Mouse (Mus musculus): ENCODE data around the gene Atg4d. TPM values are rescaled to one million over a fixed set of nuclear protein-coding genes. Genes with fewer than 3 reads are reported as not detected.
"Not testable (repeated sequence)": the region's sequence is repeated elsewhere in the genome, so short reads cannot be mapped to it uniquely, and the experiment has no call there.

Gene Atg4d
- 53.3 and 55.7 TPM in 2 replicates for polyA plus RNA-seq (2015; fragmentation: Nextera tagmentation; extraction: Ambion mirVana)

DNA sequence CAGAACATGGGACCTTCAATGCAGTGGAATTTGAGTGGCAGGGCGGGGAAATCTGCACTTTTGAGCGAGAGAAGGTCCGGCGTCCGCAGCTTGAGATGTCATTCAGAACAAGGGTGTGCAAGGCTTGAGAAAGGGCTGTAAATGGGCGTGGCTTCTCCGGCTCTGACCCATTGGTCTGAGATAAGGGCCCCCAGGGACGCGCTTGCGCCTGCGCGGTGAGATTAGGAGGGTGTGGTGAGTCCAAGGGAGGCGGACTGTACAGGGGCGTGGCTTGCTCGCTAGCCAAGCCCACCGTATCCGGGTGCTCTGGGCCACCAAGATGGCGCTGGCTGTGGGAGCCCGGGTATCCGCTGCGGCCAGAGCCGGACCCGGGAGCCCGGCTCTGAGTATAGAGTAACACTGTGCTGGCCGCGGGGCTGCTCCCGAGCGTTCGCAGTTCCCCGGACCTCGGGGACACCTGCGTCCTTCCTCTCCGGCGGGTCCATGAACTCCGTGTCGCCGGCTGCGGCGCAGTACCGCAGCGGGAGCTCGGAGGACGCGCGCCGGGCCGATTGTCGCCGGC, at the start of gene Atg4d:
TSS of gene Atg4d (plus strand) at position 294 of the 562 bp plus-strand sequence.
- Histone ChIP-seq H3K9me3 (replicated peaks; ENCODE audit: control insufficient read depth, low read length) (no peaks in the 10 kb centered on the region), H3K4me3 (replicated peaks; ENCODE audit: low read length) (peak within 1 kb of the TSS; percentile 77), H3K27me3 (ENCODE audit: control insufficient read depth, insufficient read depth, low read length) (no peaks in the 10 kb centered on the region), H3K36me3 (ENCODE audit: control insufficient read depth, insufficient read depth, low read length) (peaks cover 7% of the 10 kb centered on the region; the same call in 1 of the 2 replicates), H3K9ac (ENCODE audit: low read length) (peak within 1 kb of the TSS; percentile 89), H3K27ac (ENCODE audit: low read length) (peak within 1 kb of the TSS; percentile 79), H3K4me1 (ENCODE audit: control insufficient read depth, insufficient read depth, low read length) (peaks cover 19% of the 10 kb centered on the region), H3K4me2 (ENCODE audit: low read depth, low read length) (peak within 1 kb of the TSS; percentile 57)
- WGBS: under 1% methylated on average over 49 of the region's 49 CpGs
- ATAC-seq (ENCODE audit: insufficient read depth, low FRiP score): peak; percentile 99

GRCm38 (mm10) chr9:21216050-21216841, 48.8 kb upstream of the Atg4d start:
- H3K4me1 ChIP-seq (ENCODE audit: control insufficient read depth, insufficient read depth, low read length): 0 out of 2 replicates have a peak, but pooled peaks cover 4% of the 10 kb centered on the region
- peak overlapping the region; percentile 38; the same call in 1 of the 2 replicates for H3K9ac ChIP-seq (ENCODE audit: low read length)
- 60% methylated on average over 25 of the region's 25 CpGs for WGBS
- no peak for ATAC-seq (ENCODE audit: insufficient read depth, low FRiP score)
- no peak overlapping the region for H3K27ac ChIP-seq (ENCODE audit: low read length)
- no peaks in the 10 kb centered on the region for H3K9me3 ChIP-seq (replicated peaks; ENCODE audit: control insufficient read depth, low read length)
- H3K4me3 ChIP-seq (replicated peaks; ENCODE audit: low read length): no peak overlapping the region
- H3K4me2 ChIP-seq (ENCODE audit: low read depth, low read length): no peak overlapping the region
- H3K36me3 ChIP-seq (ENCODE audit: control insufficient read depth, insufficient read depth, low read length): no peaks in the 10 kb centered on the region
- H3K27me3 ChIP-seq (ENCODE audit: control insufficient read depth, insufficient read depth, low read length): no peaks in the 10 kb centered on the region

- ATAC-seq (ENCODE audit: insufficient read depth, low FRiP score): no peak
Measured at GRCm38 (mm10) chr9:21219820-21220219, 45.3 kb upstream of the Atg4d start.

GRCm38 (mm10) chr9:21220490-21221382, 44.4 kb upstream of the Atg4d start:
- H3K4me3 ChIP-seq (replicated peaks; ENCODE audit: low read length): peak overlapping the region; percentile 34
- H3K4me2 ChIP-seq (ENCODE audit: low read depth, low read length): peak overlapping the region; percentile 53
- WGBS: 13% methylated on average over 21 of the region's 21 CpGs
- H3K27me3 ChIP-seq (ENCODE audit: control insufficient read depth, insufficient read depth, low read length): no peaks in the 10 kb centered on the region
- peak overlapping the region; percentile 34; the same call in 1 of the 2 replicates for H3K27ac ChIP-seq (ENCODE audit: low read length)
- H3K9ac ChIP-seq (ENCODE audit: low read length): peak overlapping the region; percentile 13
- 0 out of 2 replicates have a peak, but pooled peaks cover 4% of the 10 kb centered on the region for H3K4me1 ChIP-seq (ENCODE audit: control insufficient read depth, insufficient read depth, low read length)
- ATAC-seq (ENCODE audit: insufficient read depth, low FRiP score): peak; percentile 89; the same call in 1 of the 2 replicates
- H3K36me3 ChIP-seq (ENCODE audit: control insufficient read depth, insufficient read depth, low read length): no peaks in the 10 kb centered on the region
- no peaks in the 10 kb centered on the region for H3K9me3 ChIP-seq (replicated peaks; ENCODE audit: control insufficient read depth, low read length)

More at GRCm38 (mm10) chr9:21219820-21220219, 45.3 kb upstream of the Atg4d start:
- H3K9me3 ChIP-seq (replicated peaks; ENCODE audit: control insufficient read depth, low read length): no peaks in the 10 kb centered on the region
- H3K27ac ChIP-seq (ENCODE audit: low read length): no peak overlapping the region
- no peak overlapping the region for H3K9ac ChIP-seq (ENCODE audit: low read length)
- no peaks in the 10 kb centered on the region for H3K36me3 ChIP-seq (ENCODE audit: control insufficient read depth, insufficient read depth, low read length)
- no peaks in the 10 kb centered on the region for H3K27me3 ChIP-seq (ENCODE audit: control insufficient read depth, insufficient read depth, low read length)
- H3K4me3 ChIP-seq (replicated peaks; ENCODE audit: low read length): no peak overlapping the region
- WGBS: 64% methylated on average over 3 of the region's 3 CpGs
- H3K4me1 ChIP-seq (ENCODE audit: control insufficient read depth, insufficient read depth, low read length): 0 out of 2 replicates have a peak, but pooled peaks cover 4% of the 10 kb centered on the region
- no peak overlapping the region for H3K4me2 ChIP-seq (ENCODE audit: low read depth, low read length)

- no peak overlapping the region for H3K27ac ChIP-seq (ENCODE audit: low read length)
- no peak overlapping the region for H3K9ac ChIP-seq (ENCODE audit: low read length)
- H3K36me3 ChIP-seq (ENCODE audit: control insufficient read depth, insufficient read depth, low read length): no peaks in the 10 kb centered on the region
- no peak for ATAC-seq (ENCODE audit: insufficient read depth, low FRiP score)
- 17% methylated on average over 7 of the region's 7 CpGs for WGBS
- H3K27me3 ChIP-seq (ENCODE audit: control insufficient read depth, insufficient read depth, low read length): no peaks in the 10 kb centered on the region
- H3K9me3 ChIP-seq (replicated peaks; ENCODE audit: control insufficient read depth, low read length): no peaks in the 10 kb centered on the region
- 0 out of 2 replicates have a peak, but pooled peaks cover 4% of the 10 kb centered on the region for H3K4me1 ChIP-seq (ENCODE audit: control insufficient read depth, insufficient read depth, low read length)
- no peak overlapping the region; the same call in 1 of the 2 replicates for H3K4me2 ChIP-seq (ENCODE audit: low read depth, low read length)
- H3K4me3 ChIP-seq (replicated peaks; ENCODE audit: low read length): no peak overlapping the region
Measured at GRCm38 (mm10) chr9:21221383-21221929, 43.6 kb upstream of the Atg4d start.

GRCm38 (mm10) chr9:21223490-21223889, 41.6 kb upstream of the Atg4d start:
- not testable (repeated sequence) for H3K27me3 ChIP-seq (ENCODE audit: control insufficient read depth, insufficient read depth, low read length); H3K4me2 ChIP-seq (ENCODE audit: low read depth, low read length); H3K9me3 ChIP-seq (replicated peaks; ENCODE audit: control insufficient read depth, low read length); H3K27ac ChIP-seq (ENCODE audit: low read length); H3K9ac ChIP-seq (ENCODE audit: low read length); H3K36me3 ChIP-seq (ENCODE audit: control insufficient read depth, insufficient read depth, low read length); H3K4me1 ChIP-seq (ENCODE audit: control insufficient read depth, insufficient read depth, low read length); H3K4me3 ChIP-seq (replicated peaks; ENCODE audit: low read length); ATAC-seq (ENCODE audit: insufficient read depth, low FRiP score)
- 89% methylated on average over 1 of the region's 2 CpGs for WGBS

DNA sequence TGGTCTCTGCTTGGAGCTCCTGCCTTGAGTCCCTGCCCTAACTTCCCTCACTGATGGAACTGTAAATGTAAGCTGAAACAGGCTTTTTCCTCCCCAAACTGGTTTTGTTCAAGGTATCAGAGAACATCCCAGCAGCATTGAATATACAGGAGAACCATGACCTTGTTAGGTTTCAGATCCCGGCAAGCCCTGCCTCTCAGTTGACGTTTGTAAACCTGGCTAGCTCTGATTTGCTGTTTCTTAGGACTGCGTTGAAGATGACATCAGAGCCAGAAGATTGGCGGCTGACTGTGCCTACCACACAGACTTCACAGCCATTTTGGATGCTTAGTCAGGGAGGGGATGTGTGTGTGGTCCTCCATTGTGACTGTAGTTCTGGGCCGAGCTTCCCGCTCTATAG, 41.2 kb upstream of the Atg4d start:
- H3K4me2 ChIP-seq (ENCODE audit: low read depth, low read length): no peak overlapping the region
- H3K4me3 ChIP-seq (replicated peaks; ENCODE audit: low read length): no peak overlapping the region
- no peak overlapping the region for H3K27ac ChIP-seq (ENCODE audit: low read length)
- ATAC-seq (ENCODE audit: insufficient read depth, low FRiP score): no peak
- WGBS: 87% methylated on average over 6 of the region's 6 CpGs
- no peak overlapping the region for H3K9ac ChIP-seq (ENCODE audit: low read length)
- no peaks in the 10 kb centered on the region for H3K36me3 ChIP-seq (ENCODE audit: control insufficient read depth, insufficient read depth, low read length)
- H3K27me3 ChIP-seq (ENCODE audit: control insufficient read depth, insufficient read depth, low read length): no peaks in the 10 kb centered on the region
- H3K4me1 ChIP-seq (ENCODE audit: control insufficient read depth, insufficient read depth, low read length): 0 out of 2 replicates have a peak, but pooled peaks cover 7% of the 10 kb centered on the region
- H3K9me3 ChIP-seq (replicated peaks; ENCODE audit: control insufficient read depth, low read length): no peaks in the 10 kb centered on the region

DNA sequence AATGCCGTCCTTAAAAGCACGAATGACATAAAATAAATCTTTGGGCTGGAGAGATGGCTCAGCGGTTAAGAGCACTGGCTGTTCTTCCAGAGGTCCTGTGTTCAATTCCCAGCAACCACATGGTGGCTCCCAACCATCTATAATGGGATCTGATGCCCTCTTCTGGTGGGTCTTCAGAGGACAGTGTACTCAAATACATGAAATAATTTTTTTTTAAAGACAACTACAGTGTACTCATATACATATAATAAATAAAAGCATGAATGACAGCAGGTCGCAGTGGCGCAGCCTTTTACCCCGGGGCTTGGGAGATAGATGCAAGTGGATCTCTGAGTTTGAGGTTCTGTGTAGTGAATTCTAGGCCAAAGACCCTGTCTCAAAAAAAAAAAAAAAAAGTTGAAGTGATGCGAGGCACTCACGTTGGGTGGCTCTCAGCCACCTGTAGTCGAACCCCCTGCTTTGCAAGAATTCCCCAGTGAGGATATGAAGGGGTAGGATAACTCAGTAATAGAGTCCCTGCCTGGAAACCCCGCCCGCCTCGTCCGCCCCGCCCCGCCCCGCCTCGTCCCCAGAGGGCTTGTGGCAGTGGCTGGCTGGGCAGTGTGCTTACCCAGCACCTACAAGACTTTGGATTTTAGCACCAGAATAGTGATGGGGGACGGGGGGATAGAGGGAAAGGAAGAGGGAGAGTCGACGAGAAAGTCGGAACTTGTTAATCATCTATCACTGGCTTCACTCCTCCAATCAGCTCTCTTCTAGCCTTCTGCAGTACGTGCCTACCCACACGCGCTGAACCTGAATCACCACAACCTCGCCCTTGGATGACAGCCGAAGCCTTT, 40.3 kb upstream of the Atg4d start:
- peak overlapping the region; percentile 48 for H3K4me3 ChIP-seq (replicated peaks; ENCODE audit: low read length)
- H3K27me3 ChIP-seq (ENCODE audit: control insufficient read depth, insufficient read depth, low read length): no peaks in the 10 kb centered on the region
- ATAC-seq (ENCODE audit: insufficient read depth, low FRiP score): peak; percentile 69
- peak overlapping the region; percentile 60 for H3K4me2 ChIP-seq (ENCODE audit: low read depth, low read length)
- 0 out of 2 replicates have a peak, but pooled peaks cover 5% of the 10 kb centered on the region for H3K36me3 ChIP-seq (ENCODE audit: control insufficient read depth, insufficient read depth, low read length)
- no peaks in the 10 kb centered on the region for H3K9me3 ChIP-seq (replicated peaks; ENCODE audit: control insufficient read depth, low read length)
- peak overlapping the region; percentile 66 for H3K9ac ChIP-seq (ENCODE audit: low read length)
- H3K27ac ChIP-seq (ENCODE audit: low read length): peak overlapping the region; percentile 76
- WGBS: 20% methylated on average over 26 of the region's 26 CpGs
- 0 out of 2 replicates have a peak, but pooled peaks cover 7% of the 10 kb centered on the region for H3K4me1 ChIP-seq (ENCODE audit: control insufficient read depth, insufficient read depth, low read length)

Measured in stomach, embryonic 16.5 days (tissue).